Mouse (Mus musculus): Measurements from ENCODE around the gene Gm11758.
"Not testable (repeated sequence)": the region's sequence is repeated elsewhere in the genome, so short reads cannot be mapped to it uniquely, and the experiment has no call there.

DNA sequence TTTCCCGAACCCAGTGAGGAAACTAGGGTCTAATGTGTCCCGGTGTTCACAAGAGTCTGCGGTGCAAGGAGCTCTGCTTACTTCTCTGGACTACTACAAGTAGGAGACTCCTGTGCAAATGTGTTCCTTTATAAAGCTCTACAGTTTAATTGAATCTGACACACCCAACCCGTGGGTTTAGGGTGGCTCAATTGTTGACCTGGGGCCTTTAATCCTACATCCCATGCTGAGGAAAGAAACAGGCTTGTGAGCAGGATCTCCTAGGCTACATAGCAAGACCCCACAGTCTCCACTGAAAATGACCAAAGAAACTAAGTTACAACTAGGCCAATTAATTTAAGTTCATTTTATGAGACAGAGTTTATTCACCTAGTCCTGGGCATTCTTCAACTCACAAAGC is 14.9 kb upstream of the Gm11758 start, which contains the start of gene Gm11757:
- not testable (repeated sequence) for TF ChIP-seq CTCF (IDR thresholded peaks at IDR 0.05; ENCODE audit: low read depth, low read length); POLR2A (IDR thresholded peaks at IDR 0.05; ENCODE audit: insufficient read depth, low read length)
